Mouse (Mus musculus): ENCODE results near the gene Srsf3.
"Not testable (repeated sequence)": the region's sequence is repeated elsewhere in the genome, so short reads cannot be mapped to it uniquely, and the experiment has no call there.

The Srsf3 gene

DNA sequence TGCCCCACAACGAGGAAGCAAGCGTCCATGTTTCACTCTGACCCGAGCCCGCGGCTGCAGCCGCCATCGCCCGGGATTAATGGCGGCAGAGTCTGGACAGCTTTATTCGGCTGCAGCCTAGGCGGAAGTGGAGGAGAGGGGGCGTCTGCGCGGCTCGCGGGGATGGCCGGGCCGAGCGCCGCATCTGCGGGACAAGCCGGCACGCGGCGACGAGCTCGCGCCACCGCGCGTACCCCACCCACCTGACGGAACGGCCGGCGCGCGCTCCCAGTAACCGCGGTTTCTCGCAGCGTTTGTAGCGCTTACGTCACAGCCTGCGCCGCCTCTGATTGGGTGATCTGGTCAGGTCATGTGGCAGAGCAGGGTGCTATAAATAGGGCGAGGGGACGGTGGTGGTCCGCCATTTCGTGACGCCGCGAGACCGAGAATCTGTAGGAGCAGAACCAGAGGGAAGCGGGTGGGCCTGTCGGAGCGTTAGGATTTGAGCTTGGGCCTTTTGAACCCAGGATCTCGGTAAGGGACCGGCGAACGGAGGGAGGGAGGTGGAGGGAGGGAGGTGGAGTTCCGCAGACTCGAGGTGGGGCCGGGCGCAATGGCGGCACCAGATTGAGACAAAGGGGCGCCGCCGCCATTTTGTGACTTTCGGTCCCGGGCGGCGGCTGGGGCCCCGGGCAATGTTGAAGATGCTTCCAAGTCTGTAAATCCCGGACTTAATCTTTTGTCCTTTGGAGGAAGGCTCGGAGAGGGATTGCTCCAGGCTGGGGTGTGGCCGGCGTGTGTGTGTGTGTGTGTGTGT, at the start of gene Srsf3:
Gene Srsf3 (plus strand): TSS at position 355 of the 796 bp plus-strand sequence.
- peak; percentile 99 for DNase-seq

DNA sequence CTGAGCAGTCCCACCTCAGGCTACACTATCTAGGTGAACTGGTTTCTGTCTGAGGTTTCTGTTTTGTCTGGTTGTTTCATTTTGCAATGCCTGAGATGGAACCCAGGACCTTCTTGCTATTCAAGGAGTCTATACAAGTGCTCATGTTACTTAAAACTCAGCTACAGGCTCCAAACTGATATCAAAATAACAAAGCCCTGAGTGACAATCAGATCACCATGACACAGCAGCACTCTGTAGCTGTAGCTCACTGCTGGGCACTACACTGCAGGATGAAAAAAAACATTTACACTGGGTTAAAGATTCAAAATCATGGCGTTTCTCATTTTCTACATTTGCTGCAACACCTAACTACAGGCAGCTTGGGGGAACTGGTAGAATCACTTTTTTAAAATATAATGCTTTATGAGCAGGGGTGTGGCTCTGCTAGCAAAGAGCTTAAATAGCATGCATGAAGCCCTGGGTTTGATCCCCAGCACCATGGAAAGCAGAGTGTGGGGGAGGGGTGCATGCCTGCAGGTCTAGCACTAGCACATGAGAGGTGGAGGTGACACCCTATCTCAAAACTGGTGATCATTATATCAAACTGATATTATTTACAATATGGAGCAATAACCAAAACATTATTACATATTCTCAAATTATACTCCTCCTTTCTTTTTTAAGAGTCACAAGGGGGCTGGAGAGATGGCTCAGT, 47.6 kb upstream of the Srsf3 start:
- no peak for DNase-seq

DNA sequence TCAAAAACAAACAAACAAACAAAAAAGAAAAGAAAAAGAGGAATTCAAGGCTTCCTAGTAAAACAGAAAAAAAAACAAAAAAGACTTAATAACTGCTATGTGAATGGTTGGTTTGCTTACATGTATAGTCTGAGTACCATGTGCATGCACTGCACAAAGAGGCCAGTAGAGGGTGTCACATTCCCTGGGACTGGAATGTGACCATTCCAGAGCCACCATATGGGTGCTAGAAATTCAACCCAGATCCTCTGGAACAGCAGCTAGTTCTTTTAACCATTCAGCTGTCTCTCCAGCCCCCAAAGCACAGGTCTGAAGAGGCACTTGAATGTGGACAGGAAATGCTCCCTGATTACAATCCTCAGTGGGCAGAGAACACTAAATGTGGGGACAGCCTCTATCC, 45.6 kb upstream of the Srsf3 start:
- DNase-seq = no peak

- DNase-seq = no peak
Observed at GRCm38 (mm10) chr17:28987713-28988112, 44.7 kb upstream of the Srsf3 start.

DNA sequence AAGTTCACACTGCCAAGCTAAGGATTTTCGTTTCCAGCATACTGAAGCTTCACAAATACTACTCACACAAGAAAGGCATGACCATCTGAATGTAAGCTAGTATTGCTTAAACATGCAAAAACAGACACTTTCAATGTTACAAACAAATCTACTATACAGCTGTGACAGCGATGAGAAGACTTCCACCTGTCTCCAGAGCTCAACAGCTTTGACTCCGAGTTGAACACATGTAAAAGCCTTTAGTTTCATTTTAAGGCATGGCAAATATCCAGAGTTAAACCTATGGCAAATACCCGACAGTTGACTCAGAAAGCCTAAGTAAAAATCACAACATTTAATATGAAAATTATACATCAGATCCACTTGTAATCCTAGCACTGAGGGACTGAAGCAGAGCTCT, 44.1 kb upstream of the Srsf3 start:
- no peak for DNase-seq

- no peak for DNase-seq
Observed at GRCm38 (mm10) chr17:28988996-28989395, 43.4 kb upstream of the Srsf3 start.

- no peak for DNase-seq
Observed at GRCm38 (mm10) chr17:28990060-28990459, 42.4 kb upstream of the Srsf3 start.

- no peak for DNase-seq
Observed at GRCm38 (mm10) chr17:28991286-28991685, 41.1 kb upstream of the Srsf3 start.

GRCm38 (mm10) chr17:28992105-28992504, 40.3 kb upstream of the Srsf3 start:
- DNase-seq = no peak

GRCm38 (mm10) chr17:28993004-28993403, 39.4 kb upstream of the Srsf3 start:
- DNase-seq = not testable (repeated sequence)

DNA sequence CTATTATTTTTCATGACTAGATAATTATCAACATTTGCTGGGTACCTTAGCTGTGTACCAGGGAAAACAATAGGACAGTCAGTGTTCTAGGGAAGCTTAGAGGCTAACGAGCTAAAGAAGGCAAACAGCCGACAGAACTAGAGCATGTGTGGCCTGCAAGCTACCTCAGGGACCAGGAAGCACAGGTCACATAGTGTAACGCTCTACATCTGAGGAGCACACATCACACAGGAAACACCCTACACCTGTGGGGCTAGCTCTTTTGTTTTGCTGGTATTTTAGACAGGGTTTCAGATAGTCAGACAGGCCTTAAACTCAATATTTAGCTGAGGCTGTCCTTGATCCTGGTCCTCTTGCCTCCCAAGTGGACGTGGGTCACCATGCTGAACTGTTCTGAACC, 37.8 kb upstream of the Srsf3 start:
- DNase-seq = no peak

DNA sequence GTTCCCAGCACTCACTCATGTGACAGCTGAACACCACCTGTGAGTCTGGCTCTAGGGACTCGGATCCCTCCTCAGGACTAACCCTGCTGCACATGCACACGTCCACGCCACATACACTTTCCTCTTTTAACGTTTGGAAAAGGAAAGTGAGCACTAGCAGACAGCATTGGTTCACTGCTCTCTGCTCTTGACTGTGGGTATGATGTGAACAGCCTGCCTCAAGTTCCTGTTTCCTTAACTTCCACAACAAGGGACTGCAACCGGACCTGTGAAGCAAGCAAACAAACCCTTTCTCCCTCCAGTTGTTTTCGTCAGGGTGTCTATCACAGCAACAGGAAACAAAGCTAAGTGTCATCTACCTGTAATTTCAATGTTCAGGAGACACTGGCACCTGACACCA, 32.0 kb upstream of the Srsf3 start:
- no peak for DNase-seq

DNA sequence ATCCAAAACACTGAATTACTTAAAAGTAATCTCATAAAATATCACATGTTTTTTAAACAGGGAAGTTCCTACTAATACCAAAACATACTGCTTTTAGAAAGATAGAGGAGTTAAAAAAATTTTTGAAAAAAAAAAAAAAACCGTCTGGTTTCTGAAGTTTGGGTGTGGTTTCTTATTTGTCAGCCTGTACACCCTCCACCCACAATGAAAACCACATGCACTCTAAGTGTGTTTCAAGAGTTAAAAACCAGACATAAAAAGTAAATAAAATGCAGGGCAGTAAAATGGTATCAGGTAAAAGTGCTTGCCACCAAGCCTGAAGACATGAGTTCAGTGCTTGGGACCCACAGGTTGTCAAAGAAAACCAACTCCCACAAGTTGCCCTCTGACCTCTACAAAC, 28.7 kb upstream of the Srsf3 start:
- DNase-seq = no peak

DNA sequence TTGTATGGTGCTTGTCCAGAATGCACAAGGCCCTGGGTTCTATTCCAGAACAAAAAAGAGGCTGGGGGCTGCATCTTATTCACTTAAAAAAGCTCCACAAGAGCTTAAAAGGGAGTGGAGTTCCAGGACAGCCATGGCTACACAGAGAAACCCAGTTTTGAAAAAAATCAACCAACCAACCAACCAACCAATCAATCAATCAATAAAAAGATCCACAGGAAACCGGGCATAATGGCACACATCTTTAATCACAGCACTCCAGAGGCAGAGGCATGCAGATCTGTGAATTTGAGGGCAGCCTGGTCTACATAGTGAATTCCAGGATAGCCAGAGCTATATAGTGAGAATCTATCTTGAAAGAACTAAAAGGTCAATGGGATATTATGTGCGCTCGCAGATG, 27.4 kb upstream of the Srsf3 start:
- no peak for DNase-seq

DNA sequence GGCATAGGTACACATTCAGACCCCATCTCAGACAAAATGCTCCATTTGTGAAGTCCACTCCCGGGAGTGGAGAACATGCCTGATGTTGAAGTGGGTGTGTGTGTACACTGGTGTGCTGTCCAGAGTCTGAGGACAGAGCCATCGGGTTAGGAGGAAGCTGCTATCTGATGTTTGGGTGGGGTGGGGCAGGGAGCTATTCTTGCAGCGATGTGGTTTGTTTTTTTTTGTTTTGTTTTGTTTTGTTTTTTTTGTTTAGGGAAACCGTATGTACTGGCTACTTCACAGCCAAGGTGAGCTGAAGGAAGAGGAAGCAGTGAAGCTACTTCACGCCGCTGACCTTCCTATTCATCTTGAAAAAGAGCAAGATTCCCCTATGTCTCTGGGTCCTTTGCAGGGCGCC, 25.6 kb upstream of the Srsf3 start:
- no peak for DNase-seq

DNA sequence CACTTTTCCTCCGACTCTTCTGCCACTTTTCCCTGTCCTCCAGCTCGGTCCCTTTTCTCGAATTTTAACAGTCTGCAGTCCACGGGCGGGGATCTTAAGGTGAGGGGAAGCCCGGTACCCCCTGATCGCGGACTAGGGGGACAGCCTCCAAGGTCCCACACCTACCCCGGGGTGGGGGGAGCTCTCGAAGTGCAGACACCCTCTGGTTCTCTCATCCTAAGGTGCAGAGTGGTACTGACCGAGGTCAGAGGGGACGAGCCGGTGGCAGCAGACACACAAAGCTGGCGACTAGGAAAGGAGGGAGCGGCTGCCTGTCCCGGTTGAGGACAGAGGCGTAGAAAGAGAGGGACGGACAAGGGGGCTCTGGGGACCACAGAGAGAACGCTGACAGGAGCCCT, 25.2 kb upstream of the Srsf3 start:
- no peak for DNase-seq

- peak; percentile 91 for DNase-seq
Observed at GRCm38 (mm10) chr17:29007641-29008325, 24.6 kb upstream of the Srsf3 start, which contains the start of gene Stk38. TSS of gene Stk38 (minus strand) at chr17:29007995.

- DNase-seq = no peak
Observed at GRCm38 (mm10) chr17:29008326-29008650, 24.1 kb upstream of the Srsf3 start.

GRCm38 (mm10) chr17:29009181-29009580, 23.2 kb upstream of the Srsf3 start:
- no peak for DNase-seq

- DNase-seq = no peak
Observed at GRCm38 (mm10) chr17:29014235-29014634, 18.2 kb upstream of the Srsf3 start.

DNA sequence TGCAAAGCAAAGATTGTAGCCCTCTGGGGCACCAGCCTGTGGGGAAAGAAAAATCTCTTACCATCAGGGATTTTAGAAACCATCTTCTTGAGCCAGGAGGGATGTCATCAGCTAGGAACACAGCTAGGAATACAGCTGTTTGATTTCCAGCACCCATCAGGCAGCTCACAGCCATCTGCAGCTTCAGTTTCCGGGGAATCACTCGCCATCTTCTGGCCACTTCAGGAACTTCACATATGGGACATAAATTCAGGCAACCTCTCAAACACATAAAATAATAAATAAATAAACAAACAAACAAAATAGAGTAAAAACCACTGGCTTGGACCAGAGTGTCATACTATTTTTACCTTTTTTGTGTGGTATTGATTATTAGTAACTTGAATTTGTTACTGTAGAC, 16.8 kb upstream of the Srsf3 start:
- no peak for DNase-seq

DNA sequence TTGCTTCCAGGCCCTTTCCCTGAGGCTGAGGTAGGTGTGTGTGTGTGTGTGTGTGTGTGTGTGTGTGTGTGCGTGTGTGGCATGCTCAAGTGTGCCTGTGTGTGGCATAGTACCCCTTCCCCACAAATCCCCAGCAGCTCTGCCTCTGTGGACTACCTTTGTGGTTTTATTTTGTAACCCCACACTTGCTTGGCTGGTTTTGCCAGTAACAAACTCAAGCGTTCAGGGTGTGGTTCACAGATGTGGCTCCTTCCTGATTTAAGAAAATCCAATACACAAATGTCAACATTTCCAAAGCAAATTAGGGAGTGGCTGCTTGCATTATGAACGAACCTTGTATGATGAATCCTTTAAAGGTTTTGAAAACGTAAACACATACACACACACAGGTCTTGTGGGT, 15.7 kb upstream of the Srsf3 start:
- DNase-seq = no peak

DNA sequence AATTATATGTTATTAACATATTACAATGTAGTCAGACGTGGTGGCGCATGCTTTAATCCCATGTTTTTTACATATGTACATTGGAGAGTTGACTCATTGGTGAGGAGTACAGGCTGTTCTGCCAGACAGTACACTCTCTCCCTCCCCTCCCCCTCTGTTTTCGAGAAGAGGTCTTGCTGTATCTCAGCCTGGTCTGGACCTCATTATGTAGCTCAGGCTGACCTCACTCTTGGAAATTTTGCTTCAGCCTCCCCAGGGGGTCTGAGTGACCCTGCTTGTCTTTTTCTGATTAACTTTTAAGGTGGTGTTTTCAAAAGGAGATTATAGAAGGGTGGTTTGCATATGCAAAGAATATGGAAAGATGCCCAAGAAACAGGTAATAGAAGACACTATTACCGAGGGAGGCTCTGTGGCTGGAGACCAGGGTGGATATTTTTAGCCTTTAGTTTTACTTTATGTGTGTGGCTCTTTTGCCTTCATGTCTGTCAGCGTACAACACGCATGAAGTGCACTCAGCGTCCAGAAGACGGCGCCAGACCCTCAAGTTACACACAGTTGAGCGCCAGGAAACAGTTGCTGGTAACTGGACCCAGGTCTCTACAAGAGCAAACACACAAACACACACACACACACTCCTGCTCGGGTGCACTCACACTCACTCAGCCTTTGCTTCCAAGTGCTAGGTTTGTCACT, 14.0 kb upstream of the Srsf3 start:
- DNase-seq = no peak
